Mouse (Mus musculus): ENCODE results near the gene Tshz2.

- TF ChIP-seq POLR2A (IDR thresholded peaks at IDR 0.05; ENCODE audit: borderline replicate concordance, insufficient read depth, low read length) (no peak), CTCF (IDR thresholded peaks at IDR 0.05; ENCODE audit: borderline replicate concordance, insufficient read depth, low read depth, low read length) (no peak)
Observed at GRCm38 (mm10) chr2:169915326-169915725, 282.5 kb downstream of the Tshz2 start.
